Mouse (Mus musculus): Measurements from ENCODE around the gene Hoxd10. TPM values are rescaled to one million over a fixed set of nuclear protein-coding genes. Genes with fewer than 3 reads are reported as not detected.

The Hoxd10 gene
- total and polyA plus RNA-seq, 3 experiments, result not detected

DNA sequence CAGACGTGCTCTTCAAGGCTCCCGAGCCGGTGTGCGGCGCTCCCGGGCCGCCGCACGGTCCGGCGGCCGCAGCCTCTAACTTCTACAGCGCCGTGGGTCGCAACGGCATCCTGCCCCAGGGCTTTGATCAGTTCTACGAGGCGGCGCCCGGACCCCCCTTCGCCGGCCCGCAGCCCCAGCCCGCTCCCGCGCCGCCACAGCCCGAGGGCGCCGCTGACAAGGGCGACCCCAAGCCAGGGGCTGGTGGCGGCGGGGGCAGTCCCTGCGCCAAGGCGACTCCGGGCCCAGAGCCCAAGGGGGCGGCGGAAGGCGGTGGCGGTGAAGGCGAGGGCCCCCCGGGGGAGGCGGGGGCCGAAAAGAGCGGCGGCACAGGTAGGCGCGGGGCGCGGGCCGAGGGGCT is 8.9 kb upstream of the Hoxd10 start:
- H3K9me3 ChIP-seq (replicated peaks; ENCODE audit: low read length), result peaks cover 29% of the 10 kb centered on the region
- no peaks in the 10 kb centered on the region for H3K36me3 ChIP-seq (replicated peaks in 1 of 2; ENCODE audit: control insufficient read depth in 1 of 2, insufficient read depth in 1 of 2, low read length in 1 of 2)
- H3K79me2 ChIP-seq (replicated peaks; ENCODE audit: control insufficient read depth, extremely low read depth, insufficient read depth, poor library complexity, severe bottlenecking), result no peaks in the 10 kb centered on the region
- in situ Hi-C loops (cut with MboI; ENCODE audit: low pct_ligation_motif_present, low pct_unique_long_range_greater_than_20kb, low sequenced_read_pairs), result loop anchor here (25.0 kb wide), 1 partner anchor 630 kb away; no protein-coding TSS in a partner anchor
- H3K9ac ChIP-seq (ENCODE audit: insufficient read depth, low read depth), result no peak overlapping the region
- dilution Hi-C loops (cut with MboI; ENCODE audit: extremely low pct_ligation_motif_present, extremely low pct_unique_long_range_greater_than_20kb, low sequenced_read_pairs), result no loop called here
- no peak for TF ChIP-seq TCF12 (IDR thresholded peaks at IDR 0.05; ENCODE audit: low read depth, low read length)
- no peak for TF ChIP-seq MEF2A (IDR thresholded peaks at IDR 0.05; ENCODE audit: borderline replicate concordance, low read depth, low read length)
- no peak for TF ChIP-seq E2F4 (IDR thresholded peaks at IDR 0.05; ENCODE audit: insufficient replicate concordance, low read depth, low read length)
- no peak for TF ChIP-seq RCOR1 (conservative IDR thresholded peaks at IDR 0.05; ENCODE audit: low read depth, low read length)
- TF ChIP-seq SMC3 (IDR thresholded peaks at IDR 0.05; ENCODE audit: low read depth, low read length), result no peak
- TF ChIP-seq JUND (conservative IDR thresholded peaks at IDR 0.05; ENCODE audit: low read depth, low read length), result no peak
- no peak for TF ChIP-seq ZMIZ1 (IDR thresholded peaks at IDR 0.05; ENCODE audit: low read depth, low read length)
- TF ChIP-seq EP300 (IDR thresholded peaks at IDR 0.05; ENCODE audit: low read length), result no peak
- no peak for TF ChIP-seq POLR2AphosphoS2 (IDR thresholded peaks at IDR 0.05; ENCODE audit: low read depth, low read length)
- TF ChIP-seq KAT2A (IDR thresholded peaks at IDR 0.05; ENCODE audit: insufficient replicate concordance, low read length), result no peak
- no peak for TF ChIP-seq MAX (IDR thresholded peaks at IDR 0.05; ENCODE audit: low read length)
- no peak for TF ChIP-seq BHLHE40 (IDR thresholded peaks at IDR 0.05; ENCODE audit: low read depth, low read length)
- no peak for TF ChIP-seq ZKSCAN1 (IDR thresholded peaks at IDR 0.05; ENCODE audit: borderline replicate concordance, low read depth, low read length)
- TF ChIP-seq MYC (IDR thresholded peaks at IDR 0.05; ENCODE audit: low read depth, low read length), result no peak
- no peak overlapping the region for H3K4me2 ChIP-seq (ENCODE audit: insufficient read depth, low read depth, poor library complexity, severe bottlenecking)
- no peaks in the 10 kb centered on the region for H3K27me3 ChIP-seq (replicated peaks)
- DNase-seq (ENCODE audit: extremely low read depth), result no peak
- no peaks in the 10 kb centered on the region for H3K4me1 ChIP-seq (ENCODE audit: control insufficient read depth in 1 of 2, insufficient read depth in 2 of 2)
- no peak overlapping the region for H3K4me3 ChIP-seq (replicated peaks in 1 of 3; ENCODE audit: low read depth in 2 of 3, low read length in 2 of 3, poor library complexity in 1 of 3)
- H3K27ac ChIP-seq (ENCODE audit: insufficient read depth, low read depth), result no peak overlapping the region

- TF ChIP-seq TCF12 (IDR thresholded peaks at IDR 0.05; ENCODE audit: low read depth, low read length), result no peak
- Histone ChIP-seq H3K4me3 (replicated peaks in 1 of 3; ENCODE audit: low read depth in 2 of 3, low read length in 2 of 3, poor library complexity in 1 of 3) (no peak overlapping the region), H3K27me3 (replicated peaks) (no peaks in the 10 kb centered on the region), H3K4me1 (ENCODE audit: control insufficient read depth in 1 of 2, insufficient read depth in 2 of 2) (no peaks in the 10 kb centered on the region), H3K36me3 (replicated peaks in 1 of 2; ENCODE audit: control insufficient read depth in 1 of 2, insufficient read depth in 1 of 2, low read length in 1 of 2) (no peaks in the 10 kb centered on the region), H3K79me2 (replicated peaks; ENCODE audit: control insufficient read depth, extremely low read depth, insufficient read depth, poor library complexity, severe bottlenecking) (no peaks in the 10 kb centered on the region), H3K27ac (ENCODE audit: insufficient read depth, low read depth) (no peak overlapping the region), H3K9ac (ENCODE audit: insufficient read depth, low read depth) (no peak overlapping the region), H3K9me3 (replicated peaks; ENCODE audit: low read length) (peaks cover 29% of the 10 kb centered on the region), H3K4me2 (ENCODE audit: insufficient read depth, low read depth, poor library complexity, severe bottlenecking) (no peak overlapping the region)
- dilution Hi-C loops (cut with MboI; ENCODE audit: extremely low pct_ligation_motif_present, extremely low pct_unique_long_range_greater_than_20kb, low sequenced_read_pairs), result no loop called here
- in situ Hi-C loops (cut with MboI; ENCODE audit: low pct_ligation_motif_present, low pct_unique_long_range_greater_than_20kb, low sequenced_read_pairs), result loop anchor here (25.0 kb wide), 1 partner anchor 629 kb away; no protein-coding TSS in a partner anchor
- DNase-seq (ENCODE audit: extremely low read depth), result no peak
These were observed 8.2 kb upstream of the Hoxd10 start for GRCm38 (mm10) chr2:74683471-74683951.
